Mouse (Mus musculus): ENCODE measurements around the gene Hhat. TPM values are rescaled to one million over a fixed set of nuclear protein-coding genes. Genes with fewer than 3 reads are reported as not detected.

Hhat gene
- total RNA-seq, 1 experiment = 2.8 TPM

GRCm38 (mm10) chr1:192786194-192786593, 15.2 kb upstream of the Hhat start:
- DNase-seq (ENCODE audit: low read depth, low spot score) = no peak
- in situ Hi-C loops (cut with MboI; ENCODE audit: low sequenced_read_pairs in 2 of 2, unreplicated experiment in 2 of 2) = no loop called here
- Histone ChIP-seq H3K27ac (ENCODE audit: insufficient read depth, low read depth, low read length, poor library complexity, severe bottlenecking) (no peak overlapping the region), H3K9ac (ENCODE audit: insufficient read depth, low read depth, low read length, poor library complexity, severe bottlenecking) (no peak overlapping the region), H3K36me3 (ENCODE audit: control insufficient read depth, insufficient read depth, low read length, poor library complexity, severe bottlenecking) (no peaks in the 10 kb centered on the region), H3K9me3 (ENCODE audit: control insufficient read depth, insufficient read depth, low read depth, low read length) (no peaks in the 10 kb centered on the region), H3K4me3 (ENCODE audit: insufficient read depth in 1 of 2, low read depth in 1 of 2, low read length in 2 of 2, poor library complexity in 1 of 2, severe bottlenecking in 1 of 2) (no peak overlapping the region), H3K4me1 (ENCODE audit: control insufficient read depth in 2 of 2, insufficient read depth in 2 of 2, low read length in 2 of 2, poor library complexity in 1 of 2) (peaks cover 0 to 5% of the 10 kb centered on the region in 2 experiments; a peak in 1 of 4 replicates)
- TF ChIP-seq CHD2 (IDR thresholded peaks at IDR 0.05; ENCODE audit: low read depth, low read length) (no peak), MAFK (IDR thresholded peaks at IDR 0.05; ENCODE audit: insufficient read depth, low read depth, low read length) (no peak), HCFC1 (IDR thresholded peaks at IDR 0.05; ENCODE audit: borderline replicate concordance, insufficient read depth, low read length) (no peak), ZC3H11A (IDR thresholded peaks at IDR 0.05; ENCODE audit: borderline replicate concordance, low read depth, low read length) (no peak)

- Histone ChIP-seq H3K4me1 (ENCODE audit: control insufficient read depth in 2 of 2, insufficient read depth in 2 of 2, low read length in 2 of 2, poor library complexity in 1 of 2) (peaks cover 0 to 2% of the 10 kb centered on the region in 2 experiments; a peak in 1 of 4 replicates), H3K27ac (ENCODE audit: insufficient read depth, low read depth, low read length, poor library complexity, severe bottlenecking) (no peak overlapping the region), H3K4me3 (ENCODE audit: insufficient read depth in 1 of 2, low read depth in 1 of 2, low read length in 2 of 2, poor library complexity in 1 of 2, severe bottlenecking in 1 of 2) (no peak overlapping the region), H3K9ac (ENCODE audit: insufficient read depth, low read depth, low read length, poor library complexity, severe bottlenecking) (no peak overlapping the region), H3K9me3 (ENCODE audit: control insufficient read depth, insufficient read depth, low read depth, low read length) (no peaks in the 10 kb centered on the region), H3K36me3 (ENCODE audit: control insufficient read depth, insufficient read depth, low read length, poor library complexity, severe bottlenecking) (no peaks in the 10 kb centered on the region)
- no peak for DNase-seq (ENCODE audit: low read depth, low spot score)
- in situ Hi-C loops (cut with MboI; ENCODE audit: low sequenced_read_pairs in 2 of 2, unreplicated experiment in 2 of 2) = no loop called here
- TF ChIP-seq ZC3H11A (IDR thresholded peaks at IDR 0.05; ENCODE audit: borderline replicate concordance, low read depth, low read length) = no peak
- TF ChIP-seq MAFK (IDR thresholded peaks at IDR 0.05; ENCODE audit: insufficient read depth, low read depth, low read length) = no peak
- TF ChIP-seq ZNF384 (IDR thresholded peaks at IDR 0.05; ENCODE audit: low read depth, low read length) = no peak
- no peak for TF ChIP-seq CHD2 (IDR thresholded peaks at IDR 0.05; ENCODE audit: low read depth, low read length)
- TF ChIP-seq HCFC1 (IDR thresholded peaks at IDR 0.05; ENCODE audit: borderline replicate concordance, insufficient read depth, low read length) = no peak
Observed at GRCm38 (mm10) chr1:192785046-192785961, 14.3 kb upstream of the Hhat start.

GRCm38 (mm10) chr1:192784374-192784773, 13.4 kb upstream of the Hhat start:
- H3K27ac ChIP-seq (ENCODE audit: insufficient read depth, low read depth, low read length, poor library complexity, severe bottlenecking) = no peak overlapping the region

GRCm38 (mm10) chr1:192781256-192781655, 10.2 kb upstream of the Hhat start:
- Histone ChIP-seq H3K4me3 (ENCODE audit: insufficient read depth in 1 of 2, low read depth in 1 of 2, low read length in 2 of 2, poor library complexity in 1 of 2, severe bottlenecking in 1 of 2) (no peak overlapping the region), H3K27ac (ENCODE audit: insufficient read depth, low read depth, low read length, poor library complexity, severe bottlenecking) (no peak overlapping the region), H3K9me3 (ENCODE audit: control insufficient read depth, insufficient read depth, low read depth, low read length) (no peaks in the 10 kb centered on the region), H3K4me1 (ENCODE audit: control insufficient read depth in 2 of 2, insufficient read depth in 2 of 2, low read length in 2 of 2, poor library complexity in 1 of 2) (peaks cover 0 to 2% of the 10 kb centered on the region in 2 experiments; a peak in 1 of 4 replicates), H3K36me3 (ENCODE audit: control insufficient read depth, insufficient read depth, low read length, poor library complexity, severe bottlenecking) (no peaks in the 10 kb centered on the region), H3K9ac (ENCODE audit: insufficient read depth, low read depth, low read length, poor library complexity, severe bottlenecking) (no peak overlapping the region)
- no peak for DNase-seq (ENCODE audit: low read depth, low spot score)
- in situ Hi-C loops (cut with MboI; ENCODE audit: low sequenced_read_pairs in 2 of 2, unreplicated experiment in 2 of 2) = no loop called here
- TF ChIP-seq HCFC1 (IDR thresholded peaks at IDR 0.05; ENCODE audit: borderline replicate concordance, insufficient read depth, low read length) = no peak
- TF ChIP-seq ZC3H11A (IDR thresholded peaks at IDR 0.05; ENCODE audit: borderline replicate concordance, low read depth, low read length) = no peak
- TF ChIP-seq MAFK (IDR thresholded peaks at IDR 0.05; ENCODE audit: insufficient read depth, low read depth, low read length) = no peak
- no peak for TF ChIP-seq ZNF384 (IDR thresholded peaks at IDR 0.05; ENCODE audit: low read depth, low read length)
- no peak for TF ChIP-seq CHD2 (IDR thresholded peaks at IDR 0.05; ENCODE audit: low read depth, low read length)

More at GRCm38 (mm10) chr1:192784374-192784773, 13.4 kb upstream of the Hhat start:
- Histone ChIP-seq H3K9me3 (ENCODE audit: control insufficient read depth, insufficient read depth, low read depth, low read length) (no peaks in the 10 kb centered on the region), H3K4me1 (ENCODE audit: control insufficient read depth in 2 of 2, insufficient read depth in 2 of 2, low read length in 2 of 2, poor library complexity in 1 of 2) (peaks cover 0 to 2% of the 10 kb centered on the region in 2 experiments; a peak in 1 of 4 replicates), H3K36me3 (ENCODE audit: control insufficient read depth, insufficient read depth, low read length, poor library complexity, severe bottlenecking) (no peaks in the 10 kb centered on the region), H3K4me3 (ENCODE audit: insufficient read depth in 1 of 2, low read depth in 1 of 2, low read length in 2 of 2, poor library complexity in 1 of 2, severe bottlenecking in 1 of 2) (no peak overlapping the region), H3K9ac (ENCODE audit: insufficient read depth, low read depth, low read length, poor library complexity, severe bottlenecking) (no peak overlapping the region)
- no peak for DNase-seq (ENCODE audit: low read depth, low spot score)
- in situ Hi-C loops (cut with MboI; ENCODE audit: low sequenced_read_pairs in 2 of 2, unreplicated experiment in 2 of 2) = no loop called here
- no peak for TF ChIP-seq HCFC1 (IDR thresholded peaks at IDR 0.05; ENCODE audit: borderline replicate concordance, insufficient read depth, low read length)
- TF ChIP-seq ZC3H11A (IDR thresholded peaks at IDR 0.05; ENCODE audit: borderline replicate concordance, low read depth, low read length) = no peak
- TF ChIP-seq ZNF384 (IDR thresholded peaks at IDR 0.05; ENCODE audit: low read depth, low read length) = no peak
- TF ChIP-seq MAFK (IDR thresholded peaks at IDR 0.05; ENCODE audit: insufficient read depth, low read depth, low read length) = no peak
- TF ChIP-seq CHD2 (IDR thresholded peaks at IDR 0.05; ENCODE audit: low read depth, low read length) = no peak
